Comparison of ENCODE assay signal across 8 mouse cellular contexts in genomic region chr17:25273706-25274501, GRCm38 (mm10). TPM values are rescaled to one million over a fixed set of nuclear protein-coding genes. Genes with fewer than 3 reads are reported as not detected.
DNase-seq lines count a peak whose midpoint lies in the region; ATAC-seq and TF ChIP-seq lines count a peak whose summit lies in the region.

No protein-coding gene starts in this region.

- ATAC-seq in hindbrain, embryonic 16.5 days: peak; percentile 86
- ATAC-seq in megakaryocyte, adult 5-6 weeks (ENCODE audit: poor library complexity, severe bottlenecking): peak; percentile 83

- no peaks in the 10 kb centered on the region for H3K36me3 ChIP-seq in hindbrain, embryonic 16.5 days (ENCODE audit: control insufficient read depth, insufficient read depth, low read length)

- H3K4me3 ChIP-seq in hindbrain, embryonic 16.5 days (ENCODE audit: low read length): peak overlapping the region; percentile 89
- peak overlapping the region; percentile 99 for H3K4me3 ChIP-seq in left cerebral cortex, adult 2 months

- no peaks in the 10 kb centered on the region for H3K27me3 ChIP-seq in hindbrain, embryonic 16.5 days (replicated peaks; ENCODE audit: control insufficient read depth, insufficient read depth, low read length)

- H3K4me2 ChIP-seq in hindbrain, embryonic 16.5 days (ENCODE audit: low read length): peak overlapping the region; percentile 50

- H3K9me3 ChIP-seq in hindbrain, embryonic 16.5 days (ENCODE audit: control insufficient read depth, low read length): no peaks in the 10 kb centered on the region

- under 1% methylated on average over 39 of the region's 45 CpGs for WGBS in hindbrain, embryonic 16.5 days

- peak overlapping the region; percentile 99 for H3K27ac ChIP-seq in hindbrain, embryonic 16.5 days (ENCODE audit: low read depth, low read length)
- H3K27ac ChIP-seq in left cerebral cortex, adult 2 months: peak overlapping the region; percentile 100

- DNase-seq in WW6 (ENCODE audit: low read depth, low spot score): peak; percentile 94
- DNase-seq in cerebellum, postnatal 4 days (ENCODE audit: low spot score in 2 of 2): peak; percentile 85 to 98
- peak; percentile 97 for DNase-seq in gastrocnemius, adult 18-20 months (ENCODE audit: low spot score)
- DNase-seq in left cerebral cortex, adult 2 months (ENCODE audit: extremely low spot score in 1 of 2, low spot score in 2 of 2): peak; percentile 95 to 96
- DNase-seq in right cerebral cortex, adult 2 months (ENCODE audit: low spot score in 2 of 2): peak; percentile 98
- peak; percentile 92 for DNase-seq in urinary bladder, postnatal 14 days (ENCODE audit: low spot score)

- peaks cover 33% of the 10 kb centered on the region for H3K4me1 ChIP-seq in hindbrain, embryonic 16.5 days (ENCODE audit: control insufficient read depth, insufficient read depth, low read depth, low read length)

- intact Hi-C loops in left cerebral cortex, adult 2 months (cut with DNase I): loop anchor here (5.0 kb wide), 2 partner anchors 92 to 157 kb away; partner anchors contain the start of genes BC003965 and Telo2

- TF ChIP-seq CTCF in left cerebral cortex, adult 2 months (IDR thresholded peaks at IDR 0.05): peak; percentile 72

- peak overlapping the region; percentile 98 for H3K9ac ChIP-seq in hindbrain, embryonic 16.5 days (ENCODE audit: low read depth, low read length)

RNA-seq across cellular contexts. Expression of gene Ube2i, which starts 0.5 kb away (rescaled TPM):
- total RNA-seq in gastrocnemius, adult 18-20 months (2021): 10 to 100 TPM; 57.0 to 61.5 TPM
- 409 and 435 TPM in 2 replicates for polyA plus RNA-seq in hindbrain, embryonic 16.5 days (2015; fragmentation: Nextera tagmentation; extraction: Ambion mirVana)
- total RNA-seq in left cerebral cortex, adult 2 months (2021): 100 to 1,000 TPM; 215 to 223 TPM
- total RNA-seq in megakaryocyte, adult 5-6 weeks (2015): 270 and 309 TPM in 2 replicates
- 214 and 226 TPM in 2 replicates for total RNA-seq in megakaryocyte, adult 5-6 weeks (2017)

RNA-seq across cellular contexts. Expression of gene Baiap3, which starts 17.7 kb away (rescaled TPM):
- total RNA-seq in gastrocnemius, adult 18-20 months (2021): under 1 TPM; 0.14 to 0.21 TPM
- 23.4 and 26.0 TPM in 2 replicates for polyA plus RNA-seq in hindbrain, embryonic 16.5 days (2015; fragmentation: Nextera tagmentation; extraction: Ambion mirVana)
- 10 to 100 TPM; 14.8 to 29.8 TPM for total RNA-seq in left cerebral cortex, adult 2 months (2021)
- total RNA-seq in megakaryocyte, adult 5-6 weeks (2015): 3.3 and 3.7 TPM in 2 replicates
- 1.8 and 4.0 TPM in 2 replicates for total RNA-seq in megakaryocyte, adult 5-6 weeks (2017)

RNA-seq across cellular contexts. Expression of gene Prss34, which starts 24.3 kb away (rescaled TPM):
- under 1 TPM; 0.55 to 0.66 TPM for total RNA-seq in gastrocnemius, adult 18-20 months (2021)
- not detected in 2 replicates for polyA plus RNA-seq in hindbrain, embryonic 16.5 days (2015; fragmentation: Nextera tagmentation; extraction: Ambion mirVana)
- total RNA-seq in left cerebral cortex, adult 2 months (2021): not detected
- total RNA-seq in megakaryocyte, adult 5-6 weeks (2015): 432 and 451 TPM in 2 replicates
- total RNA-seq in megakaryocyte, adult 5-6 weeks (2017): 249 and 277 TPM in 2 replicates

RNA-seq across cellular contexts. Expression of gene Tsr3, which starts 33.9 kb away (rescaled TPM):
- 10 to 100 TPM; 16.7 to 18.3 TPM for total RNA-seq in gastrocnemius, adult 18-20 months (2021)
- 57.4 and 58.2 TPM in 2 replicates for polyA plus RNA-seq in hindbrain, embryonic 16.5 days (2015; fragmentation: Nextera tagmentation; extraction: Ambion mirVana)
- 10 to 100 TPM; 24.6 to 25.9 TPM for total RNA-seq in left cerebral cortex, adult 2 months (2021)
- 7.3 and 9.2 TPM in 2 replicates for total RNA-seq in megakaryocyte, adult 5-6 weeks (2015)
- 15.0 and 22.8 TPM in 2 replicates for total RNA-seq in megakaryocyte, adult 5-6 weeks (2017)

RNA-seq across cellular contexts. Expression of gene Gnptg, which starts 34.0 kb away (rescaled TPM):
- total RNA-seq in gastrocnemius, adult 18-20 months (2021): 10 to 100 TPM; 14.1 to 15.6 TPM
- polyA plus RNA-seq in hindbrain, embryonic 16.5 days (2015; fragmentation: Nextera tagmentation; extraction: Ambion mirVana): 110 and 114 TPM in 2 replicates
- 10 to 100 TPM; 78.1 to 81.4 TPM for total RNA-seq in left cerebral cortex, adult 2 months (2021)
- total RNA-seq in megakaryocyte, adult 5-6 weeks (2015): 17.1 and 19.0 TPM in 2 replicates
- total RNA-seq in megakaryocyte, adult 5-6 weeks (2017): 12.3 and 13.0 TPM in 2 replicates

Comparison
In these comparisons a context has a peak if more than half of its experiments do, and no peak if none do; other contexts are left out.
1. Peak in every context shown above with its lines: DNase-seq, ATAC-seq, H3K4me3 ChIP-seq and H3K27ac ChIP-seq.
2. RNA of gene Prss34, which starts 24.3 kb away (total RNA-seq): 249 to 451 TPM in megakaryocyte, adult 5-6 weeks; 0.55 to 0.66 TPM in gastrocnemius, adult 18-20 months and not detected in left cerebral cortex, adult 2 months; every median in the first group is over 100 times any median in the second.